Mouse (Mus musculus) heart, embryonic 12.5 days (tissue): ENCODE measurements around the gene Elmo2. TPM values are rescaled to one million over a fixed set of nuclear protein-coding genes. Genes with fewer than 3 reads are reported as not detected.

ENCODE experiments used
- ATAC-seq: fragments of 200-750 bp; cut with Nextera tagmentation; 2 replicates; pipeline ENCODE4 v1.8.0; 2017; ENCODE audit warnings: moderate TSS enrichment, moderate library complexity; ENCODE audit not compliant: insufficient number of reproducible peaks, low FRiP score
- H3K27ac ChIP-seq: fragments of 300-500 bp; sonication (generic); 2 replicates; pipeline ENCODE4 v1.5.1; 2016; ENCODE audit warnings: mild to moderate bottlenecking, moderate library complexity; ENCODE audit not compliant: poor library complexity, severe bottlenecking
- H3K27me3 ChIP-seq: fragments of 300-500 bp; sonication (generic); replicated peaks from 2 replicates; pipeline ENCODE4 v1.6.1; 2016; ENCODE audit warnings: mild to moderate bottlenecking, moderate library complexity
- H3K36me3 ChIP-seq: fragments of 300-500 bp; sonication (generic); 2 replicates; pipeline ENCODE4 v1.6.1; 2016; ENCODE audit warnings: mild to moderate bottlenecking, moderate library complexity
- H3K4me1 ChIP-seq: fragments of 300-500 bp; sonication (generic); replicated peaks from 2 replicates; pipeline ENCODE4 v1.6.1; 2016; ENCODE audit warnings: mild to moderate bottlenecking
- H3K4me2 ChIP-seq: fragments of 300-500 bp; sonication (generic); 2 replicates; pipeline ENCODE4 v1.6.1; 2016; ENCODE audit warnings: mild to moderate bottlenecking, moderate library complexity
- H3K4me3 ChIP-seq: fragments of 300-500 bp; sonication (generic); 2 replicates; pipeline ENCODE4 v1.5.1; 2016; ENCODE audit warnings: mild to moderate bottlenecking
- H3K9ac ChIP-seq: fragments of 300-500 bp; sonication (generic); 2 replicates; pipeline ENCODE4 v1.6.1; 2016; ENCODE audit warnings: mild to moderate bottlenecking, moderate library complexity
- H3K9me3 ChIP-seq: fragments of 300-500 bp; sonication (generic); replicated peaks from 2 replicates; pipeline ENCODE4 v1.6.1; 2016; ENCODE audit warnings: mild to moderate bottlenecking, moderate library complexity
- WGBS: fragments of 180-500 bp; shearing (Covaris S2); methylation state at CpG from one replicate; pipeline ENCODE4 v1.1.7; 2016; 5-methylcytosine and 5-hydroxymethylcytosine counted together
- polyA plus RNA-seq: library from polyadenylated mRNA; unstranded; fragments of >200 nt; fragmentation: Nextera tagmentation; extraction: Ambion mirVana; gene quantifications from 2 replicates; pipeline ENCODE4 v1.2.1, GENCODE M21; 2016

Gene Elmo2
- polyA plus RNA-seq, 1 experiment from 2014 or later: 47.1 TPM

DNA sequence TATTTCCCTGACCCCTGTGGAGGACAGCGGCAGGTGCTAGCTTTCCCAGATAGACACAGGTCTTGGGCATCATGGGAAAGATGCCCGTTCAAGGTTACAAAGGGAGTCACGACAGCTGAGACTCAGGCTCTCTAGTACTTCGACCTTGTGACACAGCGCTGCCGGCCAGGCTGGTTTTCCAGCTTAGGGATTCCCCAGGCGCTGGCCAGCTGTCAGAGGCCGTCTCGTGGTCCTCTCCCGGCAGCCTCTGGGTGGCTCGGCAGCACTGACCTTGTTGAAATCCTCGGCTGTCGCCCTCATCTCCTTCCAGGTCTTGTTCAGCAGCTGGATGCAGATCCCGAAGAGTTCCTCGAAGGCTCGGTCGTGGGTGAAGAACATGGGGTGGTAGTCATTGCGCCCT is 29.7 kb downstream of the Elmo2 start:
- Histone ChIP-seq H3K27me3 (no peaks in the 10 kb centered on the region), H3K4me1 (no peaks in the 10 kb centered on the region), H3K4me2 (no peak overlapping the region), H3K9ac (no peak overlapping the region), H3K4me3 (no peak overlapping the region), H3K27ac (no peak overlapping the region), H3K36me3 (peaks cover 91% of the 10 kb centered on the region), H3K9me3 (no peaks in the 10 kb centered on the region)
- WGBS: 85% methylated on average over 18 of the region's 18 CpGs
- ATAC-seq: no peak

DNA sequence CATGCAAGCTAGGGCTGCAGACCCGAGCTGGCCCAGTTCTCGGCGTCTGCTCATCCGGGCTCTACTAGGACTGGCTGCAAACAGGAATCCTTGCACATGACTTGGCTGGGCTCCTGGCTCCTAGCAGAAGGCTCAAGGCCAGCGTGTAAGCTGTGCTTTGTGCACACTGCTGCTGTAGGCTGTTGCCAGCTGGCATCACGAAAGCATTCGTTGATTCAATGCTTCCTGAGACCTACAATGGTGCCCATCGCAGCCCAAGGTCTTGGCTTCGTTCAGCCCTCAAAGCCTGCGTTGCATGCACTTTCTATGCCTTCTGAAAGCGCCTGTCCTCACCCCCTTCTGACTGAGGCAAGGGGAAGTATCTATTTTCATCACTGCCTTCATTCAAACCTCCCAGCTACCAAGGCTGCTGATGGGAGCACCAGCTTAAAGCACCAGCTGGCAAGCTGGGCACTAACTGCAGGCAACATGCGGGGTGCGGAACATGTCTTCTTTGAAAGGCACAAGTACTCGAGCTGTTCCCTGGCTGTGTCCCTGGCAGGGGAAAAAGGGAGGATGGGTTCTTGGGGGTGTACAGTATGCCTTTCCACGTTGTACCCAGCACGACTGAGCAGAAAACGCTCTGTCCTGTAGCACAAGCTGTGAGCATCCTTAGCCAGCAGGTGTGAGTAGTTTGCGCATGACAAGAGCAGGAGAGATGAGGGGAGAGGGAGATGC is 37.8 kb downstream of the Elmo2 start:
- H3K9me3 ChIP-seq: no peaks in the 10 kb centered on the region
- whole genome bisulfite sequencing: 68% methylated on average over 18 of the region's 18 CpGs
- H3K36me3 ChIP-seq: peaks cover 37% of the 10 kb centered on the region
- peak overlapping the region; percentile 74; the same call in 1 of the 2 replicates for H3K9ac ChIP-seq
- H3K27me3 ChIP-seq: no peaks in the 10 kb centered on the region
- H3K4me1 ChIP-seq: peaks cover 18% of the 10 kb centered on the region
- no peak for ATAC-seq
- H3K4me2 ChIP-seq: peak overlapping the region; percentile 92
- peak overlapping the region; percentile 77 for H3K4me3 ChIP-seq
- H3K27ac ChIP-seq: no peak overlapping the region

GRCm38 (mm10) chr2:165287202-165287984 is 38.9 kb downstream of the Elmo2 start, which contains the start of gene Slc35c2:
Slc35c2 (minus strand) TSS chr2:165287869.
- H3K27me3 ChIP-seq: no peaks in the 10 kb centered on the region
- H3K9me3 ChIP-seq: no peaks in the 10 kb centered on the region
- peak within 1 kb of the TSS; percentile 77 for H3K4me3 ChIP-seq
- peak within 1 kb of the TSS; percentile 92 for H3K4me2 ChIP-seq
- H3K9ac ChIP-seq: peak within 1 kb of the TSS; percentile 74
- ATAC-seq: peak; percentile 87
- peaks cover 37% of the 10 kb centered on the region for H3K36me3 ChIP-seq
- no peak within 1 kb of the TSS; the same call in 1 of the 2 replicates for H3K27ac ChIP-seq
- WGBS: under 1% methylated on average over 49 of the region's 49 CpGs
- H3K4me1 ChIP-seq: peaks cover 18% of the 10 kb centered on the region

DNA sequence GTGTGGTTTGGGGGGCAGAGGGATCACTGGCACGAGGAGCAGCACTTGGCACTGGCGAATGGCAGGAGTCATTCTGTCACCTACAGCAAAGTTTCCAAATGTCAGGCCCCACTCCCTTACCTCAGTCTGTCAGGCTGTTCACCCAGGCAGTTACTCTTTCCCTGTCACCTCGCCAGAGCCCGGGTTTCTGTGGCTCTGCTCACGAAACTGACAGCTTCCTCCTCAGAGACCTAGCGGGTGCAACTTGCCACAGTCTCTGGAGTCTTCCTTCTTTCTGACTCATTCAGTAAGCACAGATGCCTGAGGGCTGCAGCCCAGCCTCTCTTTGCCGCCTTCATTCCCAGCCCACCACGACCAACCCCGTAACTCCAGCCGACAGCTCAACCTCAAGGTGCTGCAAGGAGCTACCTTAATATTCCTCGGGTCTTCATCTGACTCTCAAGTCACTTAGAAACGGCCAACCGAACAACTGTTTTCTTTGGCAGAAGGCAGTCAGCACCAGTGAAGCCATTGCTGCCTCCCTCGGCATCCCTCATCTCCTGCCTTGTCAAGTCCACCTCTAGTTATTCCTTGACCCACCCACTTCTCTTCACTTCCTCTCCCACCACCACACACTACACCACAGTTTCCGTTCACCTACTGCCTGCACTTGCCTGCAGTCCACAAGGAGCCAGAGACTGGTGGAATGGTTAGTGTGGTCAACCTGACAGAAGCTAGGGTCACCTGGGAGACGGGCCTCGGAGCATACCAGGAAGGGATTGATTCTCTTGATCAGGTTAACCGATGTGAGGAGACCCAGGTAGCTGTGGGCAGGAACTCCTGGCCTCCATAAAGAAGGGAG is 39.7 kb downstream of the Elmo2 start:
- H3K9me3 ChIP-seq: no peaks in the 10 kb centered on the region
- H3K27ac ChIP-seq: no peak overlapping the region
- peaks cover 20% of the 10 kb centered on the region for H3K4me1 ChIP-seq
- peak overlapping the region; percentile 77 for H3K4me3 ChIP-seq
- peak overlapping the region; percentile 92 for H3K4me2 ChIP-seq
- peaks cover 33% of the 10 kb centered on the region for H3K36me3 ChIP-seq
- ATAC-seq: no peak
- no peaks in the 10 kb centered on the region for H3K27me3 ChIP-seq
- WGBS: 63% methylated on average over 18 of the region's 18 CpGs
- H3K9ac ChIP-seq: peak overlapping the region; percentile 74

- no peak for ATAC-seq
- 83% methylated on average over 8 of the region's 8 CpGs for WGBS
Observed at GRCm38 (mm10) chr2:165285621-165286020, 40.7 kb downstream of the Elmo2 start.

GRCm38 (mm10) chr2:165285034-165285433 is 41.2 kb downstream of the Elmo2 start:
- Histone ChIP-seq H3K4me1 (peaks cover 20% of the 10 kb centered on the region), H3K4me3 (no peak overlapping the region), H3K9ac (no peak overlapping the region), H3K27me3 (no peaks in the 10 kb centered on the region), H3K9me3 (no peaks in the 10 kb centered on the region), H3K27ac (no peak overlapping the region), H3K4me2 (no peak overlapping the region), H3K36me3 (peaks cover 32% of the 10 kb centered on the region)
- 87% methylated on average over 3 of the region's 3 CpGs for WGBS
- no peak for ATAC-seq

More at GRCm38 (mm10) chr2:165285621-165286020, 40.7 kb downstream of the Elmo2 start:
- H3K4me1 ChIP-seq: peaks cover 20% of the 10 kb centered on the region
- no peak overlapping the region for H3K9ac ChIP-seq
- no peaks in the 10 kb centered on the region for H3K9me3 ChIP-seq
- no peak overlapping the region for H3K4me3 ChIP-seq
- H3K27ac ChIP-seq: no peak overlapping the region
- no peaks in the 10 kb centered on the region for H3K27me3 ChIP-seq
- H3K4me2 ChIP-seq: no peak overlapping the region
- peaks cover 32% of the 10 kb centered on the region for H3K36me3 ChIP-seq

DNA sequence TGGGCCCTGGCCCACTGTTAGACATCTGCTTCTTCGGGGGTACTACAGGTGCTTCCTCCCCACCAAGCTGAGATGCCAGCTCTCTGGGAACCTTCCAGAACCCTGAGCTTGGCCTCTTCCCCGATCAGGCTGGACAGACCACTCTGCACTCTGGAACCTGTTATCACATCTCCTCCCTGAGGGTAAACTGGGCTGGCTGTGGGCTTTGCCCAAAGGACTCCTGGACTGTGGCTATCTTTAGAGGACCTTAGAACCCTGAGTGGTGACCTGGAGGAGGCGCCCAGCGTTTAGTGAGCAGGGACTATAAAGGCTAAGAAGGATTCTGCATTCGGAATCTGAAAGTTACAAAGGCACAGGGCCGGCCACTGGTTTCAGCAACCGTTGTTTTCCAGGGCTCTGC is 41.9 kb downstream of the Elmo2 start:
- 77% methylated on average over 7 of the region's 7 CpGs for WGBS
- H3K4me3 ChIP-seq: no peak overlapping the region
- no peak overlapping the region for H3K9ac ChIP-seq
- H3K4me2 ChIP-seq: no peak overlapping the region
- H3K36me3 ChIP-seq: peaks cover 28% of the 10 kb centered on the region
- H3K27me3 ChIP-seq: no peaks in the 10 kb centered on the region
- H3K4me1 ChIP-seq: peaks cover 20% of the 10 kb centered on the region
- no peaks in the 10 kb centered on the region for H3K9me3 ChIP-seq
- no peak overlapping the region for H3K27ac ChIP-seq
- no peak for ATAC-seq

- H3K4me1 ChIP-seq: peaks cover 20% of the 10 kb centered on the region
- H3K27me3 ChIP-seq: no peaks in the 10 kb centered on the region
- no peak overlapping the region for H3K27ac ChIP-seq
- WGBS: 83% methylated on average over 3 of the region's 3 CpGs
- ATAC-seq: no peak
- peaks cover 26% of the 10 kb centered on the region for H3K36me3 ChIP-seq
- H3K4me2 ChIP-seq: no peak overlapping the region
- no peak overlapping the region for H3K4me3 ChIP-seq
- H3K9ac ChIP-seq: no peak overlapping the region
- no peaks in the 10 kb centered on the region for H3K9me3 ChIP-seq
Observed at GRCm38 (mm10) chr2:165283644-165284043, 42.6 kb downstream of the Elmo2 start.

- Histone ChIP-seq H3K27ac (no peak overlapping the region), H3K9ac (no peak overlapping the region), H3K27me3 (no peaks in the 10 kb centered on the region), H3K4me2 (no peak overlapping the region), H3K36me3 (peaks cover 36% of the 10 kb centered on the region), H3K9me3 (no peaks in the 10 kb centered on the region), H3K4me3 (no peak overlapping the region), H3K4me1 (peaks cover 11% of the 10 kb centered on the region)
- 54% methylated on average over 6 of the region's 6 CpGs for WGBS
- no peak for ATAC-seq
Observed at GRCm38 (mm10) chr2:165281779-165282311, 44.4 kb downstream of the Elmo2 start.

DNA sequence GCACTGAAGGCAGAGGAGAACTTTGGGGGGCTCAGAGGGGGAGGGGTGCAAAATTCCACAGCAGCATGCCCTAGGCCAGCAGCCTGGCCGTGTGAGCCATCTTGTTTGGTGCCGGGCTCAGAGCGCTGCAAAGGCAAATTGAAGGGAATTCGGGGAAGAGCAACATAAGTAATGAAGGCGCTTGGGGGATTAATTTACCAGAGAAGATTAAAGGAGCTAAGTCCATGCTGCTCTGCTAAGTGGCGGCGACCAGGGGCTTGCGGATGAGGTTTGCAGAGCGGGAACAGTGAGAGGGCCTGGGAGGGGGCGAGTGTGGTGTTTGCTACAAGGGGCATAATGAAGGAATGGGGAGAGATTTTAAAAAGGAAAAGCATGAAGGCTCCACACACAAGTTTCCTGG is 46.9 kb downstream of the Elmo2 start:
- Histone ChIP-seq H3K9me3 (no peaks in the 10 kb centered on the region), H3K27me3 (0 out of 2 replicates have a peak, but pooled peaks cover 4% of the 10 kb centered on the region), H3K9ac (no peak overlapping the region), H3K4me1 (peaks cover 2% of the 10 kb centered on the region; the same call in 1 of the 2 replicates), H3K36me3 (peaks cover 41% of the 10 kb centered on the region), H3K4me3 (no peak overlapping the region), H3K27ac (no peak overlapping the region), H3K4me2 (no peak overlapping the region)
- WGBS: 63% methylated on average over 10 of the region's 10 CpGs
- no peak for ATAC-seq
